Mouse (Mus musculus) liver, embryonic 11.5 days (tissue): ENCODE data around the gene Rbm14. TPM values are rescaled to one million over a fixed set of nuclear protein-coding genes. Genes with fewer than 3 reads are reported as not detected.

Experiments used
- polyA plus RNA-seq: library from polyadenylated mRNA; unstranded; fragments of >200 nt; fragmentation: Nextera tagmentation; extraction: Ambion mirVana; gene quantifications from 2 replicates; pipeline ENCODE4 v1.2.1, GENCODE M21; 2014

The Rbm14 gene
- polyA plus RNA-seq, 1 experiment from 2014 or later: 92.4 TPM

Other genes with a start within 250 kb of the Rbm14 start
- 2.2 and 3.3 TPM in 2 replicates for gene Lrfn4, start 196.0 kb downstream of the Rbm14 start, polyA plus RNA-seq
- 52.5 and 52.9 TPM in 2 replicates for gene Rce1, start 186.0 kb downstream of the Rbm14 start, polyA plus RNA-seq
- 0.82 and 2.0 TPM in 2 replicates for gene Gm960, start 113.0 kb downstream of the Rbm14 start, polyA plus RNA-seq
- gene Sptbn2, start 100.5 kb downstream of the Rbm14 start, polyA plus RNA-seq: 0.75 and 0.97 TPM in 2 replicates
- gene Rbm4b, start 55.1 kb downstream of the Rbm14 start, polyA plus RNA-seq: 36.0 and 44.0 TPM in 2 replicates
- 49.9 and 54.0 TPM in 2 replicates for gene Rbm4, start 17.7 kb downstream of the Rbm14 start, polyA plus RNA-seq
- gene Gm21992, start within 50 bp of the Rbm14 start, polyA plus RNA-seq: 19.4 and 30.1 TPM in 2 replicates
- 46.2 and 49.8 TPM in 2 replicates for gene Ccs, start 27.7 kb upstream of the Rbm14 start, polyA plus RNA-seq
- gene Ccdc87, start 27.7 kb upstream of the Rbm14 start, polyA plus RNA-seq: 0.05 TPM in 1 of 2 replicates, not detected in the other
- 13.2 and 13.3 TPM in 2 replicates for gene Ctsf, start 43.5 kb upstream of the Rbm14 start, polyA plus RNA-seq
- gene Actn3, start 66.3 kb upstream of the Rbm14 start, polyA plus RNA-seq: 1.9 and 2.1 TPM in 2 replicates
- 12.2 and 13.6 TPM in 2 replicates for gene Zdhhc24, start 67.0 kb upstream of the Rbm14 start, polyA plus RNA-seq
- 1.2 and 2.5 TPM in 2 replicates for gene Bbs1, start 95.0 kb upstream of the Rbm14 start, polyA plus RNA-seq
- 114 and 131 TPM in 2 replicates for gene Dpp3, start 116.7 kb upstream of the Rbm14 start, polyA plus RNA-seq
- gene Peli3, start 131.5 kb upstream of the Rbm14 start, polyA plus RNA-seq: 0.34 and 0.39 TPM in 2 replicates
- 138 and 139 TPM in 2 replicates for gene Mrpl11, start 150.5 kb upstream of the Rbm14 start, polyA plus RNA-seq
- 0.04 TPM in 1 of 2 replicates, not detected in the other for gene Npas4, start 178.7 kb upstream of the Rbm14 start, polyA plus RNA-seq
- 6.2 and 6.6 TPM in 2 replicates for gene Slc29a2, start 212.2 kb upstream of the Rbm14 start, polyA plus RNA-seq
- 19.1 and 21.3 TPM in 2 replicates for gene B4gat1, start 227.2 kb upstream of the Rbm14 start, polyA plus RNA-seq
- 1.1 TPM in 2 replicates for gene AC124502.3, start 227.3 kb upstream of the Rbm14 start, polyA plus RNA-seq
- gene Brms1, start 229.7 kb upstream of the Rbm14 start, polyA plus RNA-seq: 61.2 and 61.3 TPM in 2 replicates
- gene Rin1, start 238.8 kb upstream of the Rbm14 start, polyA plus RNA-seq: 1.3 and 1.4 TPM in 2 replicates